Mouse (Mus musculus) lung, postnatal 14 days (tissue): ENCODE data around the gene Slc6a5.

Source experiments
- DNase-seq: peaks from one replicate; pipeline ENCODE4 v3.0.0; 2021

Slc6a5 gene

GRCm38 (mm10) chr7:49909850-49910249, at the start of gene Slc6a5:
Gene Slc6a5 (plus strand): TSS chr7:49910146.
- no peak for DNase-seq

- no peak for DNase-seq
Measured at GRCm38 (mm10) chr7:49861196-49861595, 48.8 kb upstream of the Slc6a5 start.

- no peak for DNase-seq
Measured at GRCm38 (mm10) chr7:49863753-49864152, 46.2 kb upstream of the Slc6a5 start.

GRCm38 (mm10) chr7:49869656-49870055, 40.3 kb upstream of the Slc6a5 start:
- DNase-seq = no peak

- DNase-seq = no peak
Measured at GRCm38 (mm10) chr7:49870276-49870675, 39.7 kb upstream of the Slc6a5 start.

- no peak for DNase-seq
Measured at GRCm38 (mm10) chr7:49877307-49877706, 32.6 kb upstream of the Slc6a5 start.

GRCm38 (mm10) chr7:49879051-49879450, 30.9 kb upstream of the Slc6a5 start:
- DNase-seq = no peak

GRCm38 (mm10) chr7:49879998-49880707, 29.8 kb upstream of the Slc6a5 start:
- DNase-seq = no peak

- peak; percentile 52 for DNase-seq
Measured at GRCm38 (mm10) chr7:49882288-49882687, 27.7 kb upstream of the Slc6a5 start.

GRCm38 (mm10) chr7:49882694-49883389, 27.1 kb upstream of the Slc6a5 start:
- no peak for DNase-seq

GRCm38 (mm10) chr7:49887776-49888390, 22.1 kb upstream of the Slc6a5 start:
- DNase-seq = no peak

GRCm38 (mm10) chr7:49894786-49895185, 15.2 kb upstream of the Slc6a5 start:
- no peak for DNase-seq

GRCm38 (mm10) chr7:49895296-49895695, 14.7 kb upstream of the Slc6a5 start:
- no peak for DNase-seq

- no peak for DNase-seq
Measured at GRCm38 (mm10) chr7:49902003-49902552, 7.9 kb upstream of the Slc6a5 start.

- DNase-seq = no peak
Measured at GRCm38 (mm10) chr7:49907191-49908171, 2.5 kb upstream of the Slc6a5 start.

GRCm38 (mm10) chr7:49908181-49908855, 1.6 kb upstream of the Slc6a5 start:
- no peak for DNase-seq

- DNase-seq = no peak
Measured at GRCm38 (mm10) chr7:49908990-49909411, 945 bp upstream of the Slc6a5 start.

GRCm38 (mm10) chr7:49910361-49910760, 415 bp downstream of the Slc6a5 start:
- DNase-seq = peak; percentile 16

- no peak for DNase-seq
Measured at GRCm38 (mm10) chr7:49911147-49911946, 1.4 kb downstream of the Slc6a5 start.

GRCm38 (mm10) chr7:49911947-49912262, 2.0 kb downstream of the Slc6a5 start:
- DNase-seq = no peak

- no peak for DNase-seq
Measured at GRCm38 (mm10) chr7:49913164-49913563, 3.2 kb downstream of the Slc6a5 start.
